Mouse (Mus musculus) adrenal gland, adult 8-10 months (tissue): Measurements from ENCODE around the gene Lin7b. TPM values are rescaled to one million over a fixed set of nuclear protein-coding genes. Genes with fewer than 3 reads are reported as not detected.
"Not testable (repeated sequence)": the region's sequence is repeated elsewhere in the genome, so short reads cannot be mapped to it uniquely, and the experiment has no call there.

ENCODE experiments used
- DNase-seq: peaks from one replicate; pipeline ENCODE4 v3.0.0; 2022
- total RNA-seq, 4 experiments: library from RNA; stranded (reverse); gene quantifications; 2 replicates each; pipeline ENCODE4 v1.2.4; 2022

Gene Lin7b
- total RNA-seq, 4 experiments from 2014 or later = 1.8 to 14.1 (median 7.6) TPM

- peak; percentile 100 for DNase-seq
These were observed 25.4 kb upstream of the Lin7b start, which contains the start of gene Snrnp70 for GRCm38 (mm10) chr7:45395578-45396336. TSS of gene Snrnp70 (minus strand) at chr7:45395742.

- DNase-seq = no peak
These were observed 24.8 kb upstream of the Lin7b start for GRCm38 (mm10) chr7:45395129-45395541.

- DNase-seq = no peak
These were observed 15.7 kb upstream of the Lin7b start for GRCm38 (mm10) chr7:45386077-45386476.

- no peak for DNase-seq
These were observed 5.7 kb upstream of the Lin7b start for GRCm38 (mm10) chr7:45376057-45376456.

GRCm38 (mm10) chr7:45374620-45375019 lies 4.2 kb upstream of the Lin7b start:
- no peak for DNase-seq

GRCm38 (mm10) chr7:45372371-45372770 lies 2.0 kb upstream of the Lin7b start:
- no peak for DNase-seq

- no peak for DNase-seq
These were observed 428 bp downstream of the Lin7b start for GRCm38 (mm10) chr7:45369836-45370474.

- DNase-seq = no peak
These were observed 1.2 kb downstream of the Lin7b start for GRCm38 (mm10) chr7:45369022-45369745.

- no peak for DNase-seq
These were observed 2.2 kb downstream of the Lin7b start for GRCm38 (mm10) chr7:45368178-45368577.

GRCm38 (mm10) chr7:45367020-45367880 lies 3.1 kb downstream of the Lin7b start:
- DNase-seq = peak; percentile 95

- no peak for DNase-seq
These were observed 3.7 kb downstream of the Lin7b start, which contains the start of gene Ppfia3 for GRCm38 (mm10) chr7:45366652-45367019. TSS of gene Ppfia3 (minus strand) at chr7:45367019.

- DNase-seq = no peak
These were observed 4.4 kb downstream of the Lin7b start for GRCm38 (mm10) chr7:45365742-45366651.

GRCm38 (mm10) chr7:45363983-45364382 lies 6.4 kb downstream of the Lin7b start:
- DNase-seq = no peak

- DNase-seq = no peak
These were observed 7.6 kb downstream of the Lin7b start for GRCm38 (mm10) chr7:45362801-45363200.

- no peak for DNase-seq
These were observed 9.1 kb downstream of the Lin7b start for GRCm38 (mm10) chr7:45361243-45361804.

GRCm38 (mm10) chr7:45360404-45361125 lies 9.8 kb downstream of the Lin7b start:
- DNase-seq = no peak

GRCm38 (mm10) chr7:45359081-45359480 lies 11.3 kb downstream of the Lin7b start:
- DNase-seq = not testable (repeated sequence)

- DNase-seq = no peak
These were observed 14.3 kb downstream of the Lin7b start for GRCm38 (mm10) chr7:45356087-45356486.

- no peak for DNase-seq
These were observed 14.9 kb downstream of the Lin7b start for GRCm38 (mm10) chr7:45355318-45356020.
